Mouse (Mus musculus): ENCODE measurements around the gene Krtap19-4. TPM values are rescaled to one million over a fixed set of nuclear protein-coding genes. Genes with fewer than 3 reads are reported as not detected.

Gene Krtap19-4
- total RNA-seq (2012; rRNA removed), result not detected in 2 replicates

DNA sequence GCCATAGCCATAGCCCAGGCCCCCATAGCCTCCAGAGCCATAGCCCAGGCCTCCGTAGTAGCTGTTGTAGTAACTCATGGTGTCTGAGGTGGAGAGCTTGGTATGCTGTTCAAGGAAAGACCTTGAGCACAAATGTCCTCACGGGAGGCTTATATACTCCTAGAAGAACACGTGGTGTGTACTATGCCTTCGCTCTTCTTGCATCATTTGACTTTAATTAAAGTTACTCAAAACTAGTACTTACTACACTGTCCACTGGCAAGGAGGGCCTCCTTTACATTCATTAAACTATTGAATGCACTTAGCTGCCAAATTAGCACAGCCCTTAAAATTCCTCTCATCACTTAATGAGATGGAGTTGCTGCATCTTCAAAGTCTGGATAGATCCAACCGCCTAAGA lies at the start of gene Krtap19-4:
Krtap19-4 (minus strand) TSS at position 101 of the 400 bp plus-strand sequence.
- H3K4me3 ChIP-seq (ENCODE audit: insufficient read depth in 1 of 2, low read depth in 1 of 2, low read length in 2 of 2, poor library complexity in 1 of 2, severe bottlenecking in 1 of 2), result no peak within 1 kb of the TSS
- H3K27ac ChIP-seq (ENCODE audit: insufficient read depth, low read depth, low read length, poor library complexity, severe bottlenecking), result no peak within 1 kb of the TSS
- no peak for DNase-seq (ENCODE audit: low read depth, low spot score)
- in situ Hi-C loops (cut with MboI; ENCODE audit: low sequenced_read_pairs in 2 of 2, unreplicated experiment in 2 of 2), result no loop called here
- no peaks in the 10 kb centered on the region for H3K36me3 ChIP-seq (ENCODE audit: control insufficient read depth, insufficient read depth, low read length, poor library complexity, severe bottlenecking)
- H3K9ac ChIP-seq (ENCODE audit: insufficient read depth, low read depth, low read length, poor library complexity, severe bottlenecking), result no peak within 1 kb of the TSS
- TF ChIP-seq HCFC1 (IDR thresholded peaks at IDR 0.05; ENCODE audit: borderline replicate concordance, insufficient read depth, low read length) (no peak), ZNF384 (IDR thresholded peaks at IDR 0.05; ENCODE audit: low read depth, low read length) (no peak)
- no peaks in the 10 kb centered on the region for H3K9me3 ChIP-seq (ENCODE audit: control insufficient read depth, insufficient read depth, low read depth, low read length)
- no peaks in the 10 kb centered on the region; a peak in 1 of 4 replicates for H3K4me1 ChIP-seq (ENCODE audit: control insufficient read depth in 2 of 2, insufficient read depth in 2 of 2, low read length in 2 of 2, poor library complexity in 1 of 2)

DNA sequence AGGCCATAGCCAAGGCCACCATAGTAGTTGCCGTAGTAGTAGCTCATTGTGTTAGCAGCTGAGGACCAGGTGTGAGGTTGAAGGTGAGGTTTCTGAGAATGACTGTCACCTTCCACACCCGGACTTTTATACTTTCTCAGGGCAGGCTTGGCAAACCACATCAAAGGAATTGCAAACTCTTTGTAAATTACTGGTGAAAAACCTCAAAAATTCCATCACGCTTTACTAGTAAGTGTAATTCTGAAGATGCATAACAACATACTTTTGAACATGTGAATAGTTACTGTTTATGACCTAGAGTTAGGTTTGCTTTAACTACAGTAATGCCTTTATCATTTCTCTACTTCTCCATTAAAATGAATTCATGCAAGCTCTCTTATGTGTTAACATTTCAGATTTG lies 47.3 kb upstream of the Krtap19-4 start, which contains the start of gene Krtap19-9b:
Krtap19-9b (minus strand) TSS at position 101 of the 400 bp plus-strand sequence.
- Histone ChIP-seq H3K36me3 (ENCODE audit: control insufficient read depth, insufficient read depth, low read length, poor library complexity, severe bottlenecking) (no peaks in the 10 kb centered on the region), H3K9me3 (ENCODE audit: control insufficient read depth, insufficient read depth, low read depth, low read length) (no peaks in the 10 kb centered on the region), H3K27ac (ENCODE audit: insufficient read depth, low read depth, low read length, poor library complexity, severe bottlenecking) (no peak within 1 kb of the TSS), H3K4me3 (ENCODE audit: insufficient read depth in 1 of 2, low read depth in 1 of 2, low read length in 2 of 2, poor library complexity in 1 of 2, severe bottlenecking in 1 of 2) (no peak within 1 kb of the TSS), H3K4me1 (ENCODE audit: control insufficient read depth in 2 of 2, insufficient read depth in 2 of 2, low read length in 2 of 2, poor library complexity in 1 of 2) (no peaks in the 10 kb centered on the region), H3K9ac (ENCODE audit: insufficient read depth, low read depth, low read length, poor library complexity, severe bottlenecking) (no peak within 1 kb of the TSS)
- DNase-seq (ENCODE audit: low read depth, low spot score), result no peak
- in situ Hi-C loops (cut with MboI; ENCODE audit: low sequenced_read_pairs in 2 of 2, unreplicated experiment in 2 of 2), result no loop called here
- TF ChIP-seq ZNF384 (IDR thresholded peaks at IDR 0.05; ENCODE audit: low read depth, low read length), result no peak
- no peak for TF ChIP-seq CHD2 (IDR thresholded peaks at IDR 0.05; ENCODE audit: low read depth, low read length)
- TF ChIP-seq ZC3H11A (IDR thresholded peaks at IDR 0.05; ENCODE audit: borderline replicate concordance, low read depth, low read length), result no peak
- TF ChIP-seq MAFK (IDR thresholded peaks at IDR 0.05; ENCODE audit: insufficient read depth, low read depth, low read length), result no peak
- TF ChIP-seq HCFC1 (IDR thresholded peaks at IDR 0.05; ENCODE audit: borderline replicate concordance, insufficient read depth, low read length), result no peak

DNA sequence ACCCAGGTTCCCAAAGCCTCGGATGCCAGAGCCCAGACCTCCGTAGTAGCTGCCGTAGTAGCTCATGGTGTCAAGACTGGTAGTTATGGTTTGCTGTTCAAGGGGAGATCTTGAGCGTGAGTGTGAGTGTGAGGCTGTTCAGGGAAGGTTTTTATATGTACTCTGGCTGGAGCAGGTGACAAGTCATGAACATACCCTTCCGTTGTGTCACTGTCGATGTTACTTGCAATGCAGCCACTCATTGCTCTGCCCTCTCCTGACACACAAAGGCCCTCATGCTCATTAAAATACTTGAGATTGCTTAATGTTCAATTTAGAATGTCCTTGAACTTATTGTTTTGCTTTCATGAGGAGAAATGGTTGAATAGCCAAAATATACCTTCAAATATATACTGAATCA lies 11.5 kb upstream of the Krtap19-4 start, which contains the start of gene Krtap19-5:
Krtap19-5 (minus strand) TSS at position 101 of the 400 bp plus-strand sequence.
- Histone ChIP-seq H3K4me1 (ENCODE audit: control insufficient read depth in 2 of 2, insufficient read depth in 2 of 2, low read length in 2 of 2, poor library complexity in 1 of 2) (no peaks in the 10 kb centered on the region), H3K9me3 (ENCODE audit: control insufficient read depth, insufficient read depth, low read depth, low read length) (no peaks in the 10 kb centered on the region), H3K36me3 (ENCODE audit: control insufficient read depth, insufficient read depth, low read length, poor library complexity, severe bottlenecking) (no peaks in the 10 kb centered on the region), H3K4me3 (ENCODE audit: insufficient read depth in 1 of 2, low read depth in 1 of 2, low read length in 2 of 2, poor library complexity in 1 of 2, severe bottlenecking in 1 of 2) (no peak within 1 kb of the TSS), H3K9ac (ENCODE audit: insufficient read depth, low read depth, low read length, poor library complexity, severe bottlenecking) (no peak within 1 kb of the TSS), H3K27ac (ENCODE audit: insufficient read depth, low read depth, low read length, poor library complexity, severe bottlenecking) (no peak within 1 kb of the TSS)
- TF ChIP-seq ZNF384 (IDR thresholded peaks at IDR 0.05; ENCODE audit: low read depth, low read length) (no peak), CHD2 (IDR thresholded peaks at IDR 0.05; ENCODE audit: low read depth, low read length) (no peak), HCFC1 (IDR thresholded peaks at IDR 0.05; ENCODE audit: borderline replicate concordance, insufficient read depth, low read length) (no peak), ZC3H11A (IDR thresholded peaks at IDR 0.05; ENCODE audit: borderline replicate concordance, low read depth, low read length) (no peak), MAFK (IDR thresholded peaks at IDR 0.05; ENCODE audit: insufficient read depth, low read depth, low read length) (no peak)
- in situ Hi-C loops (cut with MboI; ENCODE audit: low sequenced_read_pairs in 2 of 2, unreplicated experiment in 2 of 2), result no loop called here
- DNase-seq (ENCODE audit: low read depth, low spot score), result no peak

DNA sequence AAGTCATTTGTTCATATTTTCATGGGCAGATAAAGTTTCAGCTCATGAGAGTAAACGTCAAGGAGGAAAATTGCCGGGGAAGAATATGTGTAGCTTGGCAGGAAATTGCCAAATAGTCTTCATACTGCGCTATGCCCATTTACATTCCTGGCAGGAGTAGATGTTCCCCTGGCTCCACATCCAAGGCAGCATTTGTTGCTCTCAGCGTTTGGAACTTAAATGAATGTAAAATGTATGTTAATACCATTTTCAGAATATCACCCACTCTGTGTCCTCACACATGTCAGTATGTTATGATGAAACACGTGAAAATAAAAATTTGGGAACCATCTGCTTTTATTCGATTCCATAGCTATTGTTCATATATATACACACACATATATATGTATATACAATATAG lies 2.0 kb upstream of the Krtap19-4 start:
- no peaks in the 10 kb centered on the region for H3K36me3 ChIP-seq (ENCODE audit: control insufficient read depth, insufficient read depth, low read length, poor library complexity, severe bottlenecking)
- H3K4me1 ChIP-seq (ENCODE audit: control insufficient read depth in 2 of 2, insufficient read depth in 2 of 2, low read length in 2 of 2, poor library complexity in 1 of 2), result no peaks in the 10 kb centered on the region; a peak in 1 of 4 replicates
- no peaks in the 10 kb centered on the region for H3K9me3 ChIP-seq (ENCODE audit: control insufficient read depth, insufficient read depth, low read depth, low read length)
- TF ChIP-seq CHD2 (IDR thresholded peaks at IDR 0.05; ENCODE audit: low read depth, low read length) (no peak), MAFK (IDR thresholded peaks at IDR 0.05; ENCODE audit: insufficient read depth, low read depth, low read length) (no peak), ZNF384 (IDR thresholded peaks at IDR 0.05; ENCODE audit: low read depth, low read length) (no peak), ZC3H11A (IDR thresholded peaks at IDR 0.05; ENCODE audit: borderline replicate concordance, low read depth, low read length) (no peak), HCFC1 (IDR thresholded peaks at IDR 0.05; ENCODE audit: borderline replicate concordance, insufficient read depth, low read length) (no peak)
- H3K9ac ChIP-seq (ENCODE audit: insufficient read depth, low read depth, low read length, poor library complexity, severe bottlenecking), result no peak overlapping the region
- no peak overlapping the region for H3K4me3 ChIP-seq (ENCODE audit: insufficient read depth in 1 of 2, low read depth in 1 of 2, low read length in 2 of 2, poor library complexity in 1 of 2, severe bottlenecking in 1 of 2)
- H3K27ac ChIP-seq (ENCODE audit: insufficient read depth, low read depth, low read length, poor library complexity, severe bottlenecking), result no peak overlapping the region
- in situ Hi-C loops (cut with MboI; ENCODE audit: low sequenced_read_pairs in 2 of 2, unreplicated experiment in 2 of 2), result no loop called here
- no peak for DNase-seq (ENCODE audit: low read depth, low spot score)

DNA sequence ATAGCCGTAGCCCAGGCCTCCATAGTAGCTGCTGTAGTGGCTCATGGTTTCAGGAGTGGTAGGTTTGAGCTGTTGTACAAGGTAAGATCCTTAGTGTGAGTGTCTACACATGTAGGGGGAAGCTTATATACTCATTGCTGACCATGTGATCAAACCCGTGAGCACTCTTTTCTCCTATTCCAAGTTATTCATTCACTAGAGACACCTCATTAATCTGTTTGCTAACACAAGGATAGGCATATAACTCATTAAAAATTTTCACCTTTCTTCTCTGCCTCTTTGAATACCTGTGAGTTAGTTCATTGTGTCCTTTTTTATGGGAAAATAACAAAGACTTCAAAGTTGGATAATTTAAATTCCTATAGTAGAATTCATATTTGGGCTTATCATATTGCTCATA lies 7.0 kb downstream of the Krtap19-4 start, which contains the start of gene Krtap19-3:
Krtap19-3 (minus strand) TSS at position 101 of the 400 bp plus-strand sequence.
- DNase-seq (ENCODE audit: low read depth, low spot score), result no peak
- Histone ChIP-seq H3K9me3 (ENCODE audit: control insufficient read depth, insufficient read depth, low read depth, low read length) (no peaks in the 10 kb centered on the region), H3K36me3 (ENCODE audit: control insufficient read depth, insufficient read depth, low read length, poor library complexity, severe bottlenecking) (no peaks in the 10 kb centered on the region), H3K4me1 (ENCODE audit: control insufficient read depth in 2 of 2, insufficient read depth in 2 of 2, low read length in 2 of 2, poor library complexity in 1 of 2) (no peaks in the 10 kb centered on the region; a peak in 1 of 4 replicates), H3K27ac (ENCODE audit: insufficient read depth, low read depth, low read length, poor library complexity, severe bottlenecking) (no peak within 1 kb of the TSS), H3K4me3 (ENCODE audit: insufficient read depth in 1 of 2, low read depth in 1 of 2, low read length in 2 of 2, poor library complexity in 1 of 2, severe bottlenecking in 1 of 2) (no peak within 1 kb of the TSS), H3K9ac (ENCODE audit: insufficient read depth, low read depth, low read length, poor library complexity, severe bottlenecking) (no peak within 1 kb of the TSS)
- TF ChIP-seq MAFK (IDR thresholded peaks at IDR 0.05; ENCODE audit: insufficient read depth, low read depth, low read length), result no peak
- TF ChIP-seq HCFC1 (IDR thresholded peaks at IDR 0.05; ENCODE audit: borderline replicate concordance, insufficient read depth, low read length), result no peak
- TF ChIP-seq ZNF384 (IDR thresholded peaks at IDR 0.05; ENCODE audit: low read depth, low read length), result no peak
- TF ChIP-seq ZC3H11A (IDR thresholded peaks at IDR 0.05; ENCODE audit: borderline replicate concordance, low read depth, low read length), result no peak
- TF ChIP-seq CHD2 (IDR thresholded peaks at IDR 0.05; ENCODE audit: low read depth, low read length), result no peak
- in situ Hi-C loops (cut with MboI; ENCODE audit: low sequenced_read_pairs in 2 of 2, unreplicated experiment in 2 of 2), result no loop called here

Measured in ES-E14 (cell line).